Mouse (Mus musculus) gastrocnemius, adult 2 months (tissue): ENCODE results near the gene Canx. TPM values are rescaled to one million over a fixed set of nuclear protein-coding genes. Genes with fewer than 3 reads are reported as not detected.
"Not testable (repeated sequence)": the region's sequence is repeated elsewhere in the genome, so short reads cannot be mapped to it uniquely, and the experiment has no call there.

ENCODE experiments used
- DNase-seq: peaks from one replicate; pipeline ENCODE4 v3.0.0; 2022
- H3K27ac ChIP-seq: fragments of 200-600 bp; 2 replicates; pipeline ENCODE4 v1.8.1; 2022; ENCODE audit warnings: mild to moderate bottlenecking
- H3K4me3 ChIP-seq: fragments of 200-600 bp; 2 replicates; pipeline ENCODE4 v1.8.1; 2022; ENCODE audit warnings: mild to moderate bottlenecking, moderate library complexity
- CTCF ChIP-seq: fragments of 200-600 bp; IDR thresholded peaks from 2 replicates; pipeline ENCODE4 v1.8.1; 2022; ENCODE audit warnings: antibody characterized with exemption, mild to moderate bottlenecking, moderate library complexity
- intact Hi-C: fragments of 180-260 bp; cut with DNase I; formaldehyde crosslinking; loops from one replicate; pipeline ENCODE4 v1.15.1; 2025
- total RNA-seq, 2 experiments: library from RNA; stranded (reverse); gene quantifications; 2 replicates each; pipeline ENCODE4 v1.2.3; 2021

Canx gene
- total RNA-seq, 2 experiments from 2014 or later, result 94.2 to 123 TPM

DNA sequence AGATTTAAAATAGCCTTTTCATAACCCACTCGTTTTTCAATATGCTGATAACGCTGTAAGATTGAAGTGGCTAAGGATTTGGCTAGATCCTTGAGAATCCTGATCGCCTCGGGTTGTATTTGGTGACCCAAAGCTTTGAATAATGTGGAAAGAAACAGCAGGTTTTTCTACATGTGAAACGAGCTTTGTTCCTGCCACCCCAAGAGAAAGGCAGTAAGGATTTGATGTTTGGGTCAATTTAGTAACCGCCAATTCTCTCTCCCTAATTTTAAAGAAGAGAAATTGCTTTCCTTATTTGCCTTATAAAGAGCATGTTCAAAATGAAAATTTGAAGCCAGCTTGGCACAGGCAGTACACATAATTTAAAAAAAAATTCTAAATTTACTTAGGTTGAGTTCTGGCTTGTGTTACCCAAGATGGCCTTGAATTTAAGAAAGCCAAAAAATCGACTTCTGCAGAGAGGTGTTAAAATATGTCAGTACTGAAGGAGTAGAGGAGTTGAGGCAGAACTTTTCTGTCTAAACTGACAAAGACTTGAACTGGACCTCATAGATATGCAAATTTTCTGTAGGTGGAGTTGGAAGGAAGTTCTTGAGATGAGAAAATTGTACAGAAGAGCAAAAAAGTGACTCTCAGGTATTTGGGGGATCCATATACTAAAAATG, 961 bp upstream of the Canx start:
- Histone ChIP-seq H3K4me3 (peak overlapping the region; percentile 82), H3K27ac (peak overlapping the region; percentile 96)
- intact Hi-C loops, result loop anchor here (5.0 kb wide), 2 partner anchors 36 to 51 kb away; partner anchors contain the start of gene Hnrnph1
- DNase-seq, result no peak
- no peak for TF ChIP-seq CTCF

DNA sequence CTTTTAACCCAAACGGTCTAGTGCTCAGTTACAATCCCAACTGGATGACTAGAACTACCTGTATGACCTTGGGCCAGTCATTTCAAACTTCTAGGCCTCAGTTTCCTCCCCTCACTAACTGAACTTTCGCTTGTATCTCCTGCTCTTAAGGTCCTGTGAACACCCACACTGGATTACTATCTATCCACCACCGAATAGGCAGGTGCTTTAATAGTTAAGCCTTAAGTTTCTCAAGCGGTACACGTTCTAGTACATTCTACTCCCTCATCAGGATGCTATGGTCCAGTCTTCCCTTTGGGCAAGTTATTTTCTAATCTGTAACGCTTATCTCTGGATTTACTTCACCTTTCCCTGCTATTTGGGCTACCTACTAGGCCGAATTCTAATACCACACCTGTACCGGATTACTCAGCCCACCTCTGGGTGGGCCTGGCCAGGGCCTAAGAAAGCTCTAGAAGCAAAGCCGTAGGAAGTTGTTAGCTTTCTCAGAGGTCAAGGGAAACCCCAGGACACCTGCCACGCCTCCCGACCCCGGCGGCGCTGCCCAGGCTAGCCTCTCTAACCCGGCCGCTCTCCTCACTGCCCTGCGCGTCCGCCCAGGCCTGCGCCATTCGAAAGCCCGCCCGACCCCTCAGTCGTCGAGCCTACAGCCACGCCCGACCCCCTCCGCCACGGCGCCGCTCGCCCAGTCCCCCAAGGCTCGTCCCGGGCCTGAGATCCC, 562 bp downstream of the Canx start:
- DNase-seq, result no peak
- peak overlapping the region; percentile 82 for H3K4me3 ChIP-seq

DNA sequence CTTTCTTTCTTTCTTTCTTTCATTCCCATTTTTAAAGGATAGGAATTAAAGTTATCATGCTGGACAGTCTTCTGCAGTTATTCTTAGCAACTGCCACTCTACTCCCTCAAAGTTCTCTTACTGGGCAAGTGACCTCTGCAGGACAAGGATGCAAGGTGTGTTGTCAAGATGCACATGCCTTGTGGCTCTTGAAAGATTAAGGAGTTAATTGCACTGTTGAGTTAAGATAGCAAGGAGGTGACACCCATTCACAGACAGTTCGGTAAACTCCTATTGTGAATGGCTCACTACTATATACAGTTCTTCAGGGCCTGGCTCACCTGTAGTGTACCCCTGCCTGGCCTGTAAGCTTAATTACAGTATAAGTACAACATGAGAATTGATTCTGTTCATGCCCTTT, 1.6 kb downstream of the Canx start:
- Histone ChIP-seq H3K27ac (peak overlapping the region; percentile 41), H3K4me3 (peak overlapping the region; percentile 82)
- TF ChIP-seq CTCF, result no peak
- intact Hi-C loops, result loop anchor here (2.0 kb wide), 1 partner anchor 31 kb away; the partner anchor contains the start of gene Maml1
- DNase-seq, result no peak

More for the DNA sequence above, 562 bp downstream of the Canx start:
- no peak for TF ChIP-seq CTCF
- peak overlapping the region; percentile 96 for H3K27ac ChIP-seq
- intact Hi-C loops, result loop anchor here (2.0 to 5.0 kb wide), 3 partner anchors 32 to 52 kb away; partner anchors contain the start of genes Hnrnph1 and Maml1

DNA sequence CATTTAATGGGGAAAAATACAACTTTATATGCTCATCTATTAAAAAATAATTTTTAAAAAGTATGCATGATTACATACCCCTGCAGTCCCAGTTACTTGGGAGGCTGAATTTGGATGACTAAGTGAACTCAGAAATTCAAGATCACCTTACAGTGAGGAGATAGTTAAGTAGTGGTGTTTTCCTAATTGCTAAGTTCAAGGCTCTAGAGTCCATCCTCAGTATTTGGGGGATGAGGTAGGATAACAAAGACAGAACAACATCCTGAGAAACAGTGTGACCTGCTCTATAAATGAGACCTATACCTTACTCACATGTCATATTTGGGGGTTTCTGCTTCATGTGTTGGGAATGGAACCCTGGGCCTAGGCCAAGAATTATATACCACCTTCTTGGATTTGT, 3.1 kb downstream of the Canx start:
- no peak overlapping the region for H3K27ac ChIP-seq
- intact Hi-C loops, result no loop called here

DNA sequence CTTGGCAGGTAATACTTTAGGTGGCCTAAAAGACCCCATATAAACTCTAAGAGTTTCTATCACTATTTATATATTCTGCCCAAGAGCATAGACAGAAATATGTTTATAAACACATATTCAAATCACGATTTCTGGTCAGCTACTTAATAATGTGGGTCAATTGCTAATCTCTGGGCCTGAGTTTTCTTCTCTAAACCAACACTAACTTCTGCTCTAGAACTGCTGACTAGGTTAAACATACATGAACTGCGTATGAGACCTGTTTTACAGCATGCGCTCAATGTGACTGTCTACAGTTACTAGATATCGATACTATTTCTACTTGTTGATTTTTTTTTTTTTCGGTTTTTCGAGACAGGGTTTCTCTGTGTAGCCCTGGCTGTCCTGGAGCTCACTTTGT, 4.2 kb downstream of the Canx start:
- DNase-seq, result no peak
- TF ChIP-seq CTCF, result no peak
- intact Hi-C loops, result no loop called here
- Histone ChIP-seq H3K27ac (no peak overlapping the region), H3K4me3 (no peak overlapping the region)

More for the DNA sequence above, 3.1 kb downstream of the Canx start:
- DNase-seq, result no peak
- TF ChIP-seq CTCF, result no peak
- no peak overlapping the region for H3K4me3 ChIP-seq

DNA sequence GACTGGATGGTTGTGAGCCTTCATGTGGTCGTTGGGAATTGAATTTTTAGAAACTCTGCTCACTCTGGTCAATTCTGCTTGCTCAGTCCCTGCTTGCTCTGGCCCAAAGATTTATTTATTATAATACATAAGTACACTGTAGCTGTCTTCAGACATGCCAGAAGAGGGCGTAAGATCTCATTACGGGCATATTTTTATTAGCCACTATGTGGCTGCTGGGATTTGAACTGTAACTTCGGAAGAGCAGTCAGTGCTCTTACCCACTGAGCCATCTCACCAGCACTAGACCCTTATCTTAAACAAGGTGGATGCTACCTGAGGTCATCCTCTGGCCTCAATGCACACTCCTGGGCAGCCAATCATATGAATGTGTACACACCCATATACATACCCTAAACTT, 6.1 kb downstream of the Canx start:
- intact Hi-C loops, H3K27ac ChIP-seq, H3K4me3 ChIP-seq, DNase-seq: not testable (repeated sequence)
- peak; percentile 24; the same call in 1 of the 2 replicates for TF ChIP-seq CTCF

DNA sequence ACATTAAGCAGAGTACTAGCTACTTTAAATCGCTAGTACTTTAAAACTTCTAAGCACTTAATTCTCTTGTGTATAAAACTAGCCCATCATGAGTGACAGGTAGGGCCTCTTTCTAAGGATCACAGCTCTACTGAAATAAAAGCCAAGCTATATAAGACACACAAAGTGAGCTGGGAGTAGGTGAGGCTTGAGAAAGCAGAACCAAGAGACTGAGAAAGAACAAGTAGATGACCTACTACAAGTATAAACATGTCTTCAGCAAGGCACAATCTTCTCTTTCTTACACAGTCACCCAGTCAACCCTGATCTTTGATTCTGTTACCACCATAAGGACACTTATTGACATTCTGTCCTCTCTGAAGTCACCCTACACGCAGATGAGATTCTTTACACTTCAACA, 12.7 kb downstream of the Canx start:
- no peak for DNase-seq
- TF ChIP-seq CTCF, result no peak
- H3K27ac ChIP-seq, result no peak overlapping the region
- H3K4me3 ChIP-seq, result no peak overlapping the region
- intact Hi-C loops, result no loop called here

DNA sequence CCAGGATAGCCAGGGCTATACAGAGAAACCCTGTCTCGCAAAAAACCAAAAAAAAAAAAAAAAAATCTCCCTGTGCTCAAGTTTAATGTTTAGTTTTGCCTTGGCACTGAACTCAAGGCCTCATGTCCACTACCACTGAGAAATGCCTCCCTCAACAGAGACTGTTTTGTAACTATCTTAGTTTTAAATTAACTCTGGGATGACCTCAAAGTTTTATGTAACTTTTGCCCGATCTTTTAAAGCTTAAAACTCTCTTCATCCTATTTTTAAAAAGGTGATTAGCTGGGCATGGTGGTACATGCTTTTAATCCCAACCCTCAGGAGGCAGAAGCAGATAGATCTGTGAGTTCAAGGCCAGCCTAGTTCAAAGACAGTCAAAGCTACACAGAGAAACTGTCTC, 22.1 kb downstream of the Canx start:
- intact Hi-C loops, result no loop called here
- TF ChIP-seq CTCF, result no peak
- Histone ChIP-seq H3K4me3 (no peak overlapping the region), H3K27ac (no peak overlapping the region)
- DNase-seq, result no peak

DNA sequence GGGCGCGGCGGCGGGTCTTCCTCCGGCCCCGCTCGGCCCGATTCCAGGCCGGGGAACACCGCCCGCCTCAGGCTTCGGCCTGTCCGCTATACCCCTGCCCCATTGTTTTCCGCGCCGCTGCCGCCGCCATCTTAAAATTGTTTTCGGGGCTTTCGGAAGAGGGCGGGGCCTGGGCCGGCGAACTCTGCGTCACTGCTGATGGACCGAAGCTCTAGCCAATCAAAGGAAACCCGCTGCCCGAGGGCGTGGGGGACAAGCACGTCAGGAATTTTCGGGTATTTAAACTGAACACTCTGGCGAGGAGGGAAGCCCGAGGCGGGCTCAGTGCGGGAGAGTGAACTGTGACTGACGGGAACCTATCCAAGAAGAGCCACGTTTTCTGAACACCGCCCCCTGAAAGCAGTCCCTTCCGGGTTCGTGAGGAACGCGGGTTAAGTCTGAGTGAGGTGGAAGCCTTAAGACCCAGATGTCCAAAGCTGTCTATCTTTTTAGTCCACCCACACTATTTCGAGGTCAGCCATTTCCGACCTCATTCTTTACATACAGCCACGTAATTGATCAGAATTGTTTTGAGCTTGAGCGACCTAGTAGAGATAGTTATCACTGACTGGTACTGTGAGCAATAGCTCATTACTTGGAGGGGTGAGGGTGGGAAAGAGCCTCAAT, 33.1 kb downstream of the Canx start, which contains the start of gene Maml1:
TSS of gene Maml1 (minus strand) at position 122 of the 666 bp plus-strand sequence.
- peak; percentile 97 for DNase-seq
- H3K27ac ChIP-seq, result peak within 1 kb of the TSS; percentile 99
- TF ChIP-seq CTCF, result peak; percentile 4; the same call in 1 of the 2 replicates
- intact Hi-C loops, result loop anchor here (2.0 to 5.0 kb wide), 2 partner anchors 32 to 70 kb away; partner anchors contain the start of gene Canx
- H3K4me3 ChIP-seq, result peak within 1 kb of the TSS; percentile 97

DNA sequence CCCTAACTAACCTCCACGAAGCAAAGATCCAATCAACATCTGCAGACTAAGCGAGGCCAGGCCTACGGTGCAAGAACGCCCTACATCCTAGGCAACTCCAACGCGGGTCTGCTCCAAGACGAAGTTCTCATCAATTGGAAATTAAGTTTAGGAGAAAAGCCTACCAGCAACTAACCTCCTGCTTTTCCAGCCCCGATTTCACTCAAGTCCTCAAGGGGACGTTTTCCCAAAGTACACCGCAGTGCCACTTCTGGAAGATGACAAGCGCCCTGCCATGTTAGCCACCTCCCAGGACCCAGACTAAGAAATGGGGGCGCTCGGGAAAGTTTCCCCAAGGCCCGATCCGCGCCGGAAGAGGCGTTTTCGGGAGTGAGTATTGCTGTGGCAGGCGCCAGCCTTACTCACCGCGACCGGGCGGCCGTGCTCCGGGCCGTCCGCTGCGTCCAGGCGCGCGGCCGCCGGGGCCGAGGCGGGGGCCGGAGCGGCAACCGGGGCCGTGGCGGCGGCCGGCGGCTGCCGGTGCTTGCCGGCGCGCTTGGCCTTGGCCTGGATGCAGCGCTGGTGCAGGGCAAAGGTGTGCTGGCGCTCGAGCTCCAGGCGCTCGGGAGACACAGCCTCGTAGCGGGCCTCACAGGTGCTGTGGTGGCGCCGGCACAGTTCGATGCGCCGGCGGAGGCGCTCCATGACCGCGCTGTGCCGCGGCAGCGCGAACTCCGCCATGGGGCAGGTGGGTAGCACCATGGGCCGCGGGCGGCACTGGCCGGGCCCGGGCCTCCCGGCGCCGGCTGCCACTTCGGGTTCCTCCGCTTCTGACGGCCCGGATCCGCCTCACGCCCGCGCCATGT, 33.9 kb downstream of the Canx start:
- peak; percentile 68 for DNase-seq
- TF ChIP-seq CTCF, result no peak
- Histone ChIP-seq H3K4me3 (peak overlapping the region; percentile 97), H3K27ac (peak overlapping the region; percentile 99)
- intact Hi-C loops, result loop anchor here (2.0 to 5.0 kb wide), 3 partner anchors 33 to 71 kb away; partner anchors contain the start of genes Canx and Ltc4s

DNA sequence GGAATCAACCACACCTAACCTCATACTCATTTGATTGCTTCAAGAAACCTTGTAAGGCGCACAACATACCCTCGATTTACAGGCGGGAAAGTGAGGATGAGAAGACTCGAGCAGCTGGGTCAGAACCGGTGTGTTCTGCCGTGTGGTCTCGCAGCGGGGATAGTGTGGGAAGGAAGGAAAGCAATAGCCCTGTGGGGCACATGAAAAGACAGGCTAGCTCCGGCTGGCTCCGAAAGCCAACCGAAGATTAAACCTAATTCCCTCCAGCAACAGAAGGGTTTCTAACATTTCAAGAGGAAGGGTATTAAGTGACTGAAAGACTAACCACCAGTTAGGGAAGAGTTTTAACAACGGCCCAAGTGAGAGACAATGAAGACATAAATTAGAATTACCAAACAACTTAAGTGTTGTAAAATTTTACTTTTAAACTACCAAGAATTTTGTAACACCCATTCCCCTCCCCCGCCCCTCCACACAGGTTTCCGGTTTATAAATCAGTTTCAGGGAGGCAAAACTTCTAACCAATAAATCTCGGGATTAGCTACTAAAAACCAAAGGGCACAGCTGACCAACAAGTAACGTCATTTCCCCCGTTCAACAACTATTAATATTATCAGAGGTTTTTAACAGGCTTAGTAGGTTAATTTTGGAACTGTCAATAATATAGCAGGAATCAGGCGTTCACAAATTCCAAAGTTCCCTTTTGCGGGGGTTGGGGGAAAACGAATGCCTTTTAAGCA, 34.8 kb downstream of the Canx start:
- TF ChIP-seq CTCF, result no peak
- no peak for DNase-seq
- peak overlapping the region; percentile 97 for H3K4me3 ChIP-seq
- H3K27ac ChIP-seq, result peak overlapping the region; percentile 99
- intact Hi-C loops, result loop anchor here (2.0 to 5.0 kb wide), 2 partner anchors 52 to 72 kb away; partner anchors contain the start of gene Ltc4s
